Mouse (Mus musculus): ENCODE measurements at regions not wholly inside any gene's neighbourhood (a gene's known extent, or its start where the extent isn't known, plus 50 kb on each side); places are given as distances from the start of the nearest gene placed in this dataset.

DNA sequence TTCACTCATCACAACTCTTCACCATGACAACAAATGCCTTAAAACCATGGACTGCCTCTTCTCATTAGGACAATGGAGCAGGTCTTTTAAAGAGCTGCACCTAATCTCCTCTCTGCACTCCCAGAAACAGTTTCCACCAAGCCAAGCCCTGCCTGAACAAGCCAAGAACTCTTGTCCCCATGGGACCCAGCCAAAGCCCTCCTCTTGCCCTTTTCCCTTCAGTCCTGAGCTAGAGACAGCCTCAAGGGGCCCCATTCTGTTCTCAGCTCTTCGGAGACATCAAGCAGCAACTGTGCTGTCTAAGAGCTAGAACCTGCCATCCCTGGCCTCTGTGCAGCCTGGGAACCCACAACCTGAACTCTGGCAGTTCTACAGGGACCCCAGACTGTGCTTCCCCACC, 345.0 kb upstream of the Irak1bp1 start:
- Histone ChIP-seq H3K4me1 (no peaks in the 10 kb centered on the region), H3K4me3 (no peak overlapping the region), H3K9me3 (replicated peaks) (no peaks in the 10 kb centered on the region), H3K27me3 (replicated peaks) (no peaks in the 10 kb centered on the region), H3K4me2 (no peak overlapping the region), H3K9ac (no peak overlapping the region), H3K27ac (no peak overlapping the region), H3K36me3 (no peaks in the 10 kb centered on the region)
- 88% methylated on average over 1 of the region's 1 CpGs for WGBS (ENCODE audit: insufficient replicate concordance)
- no peak for ATAC-seq

DNA sequence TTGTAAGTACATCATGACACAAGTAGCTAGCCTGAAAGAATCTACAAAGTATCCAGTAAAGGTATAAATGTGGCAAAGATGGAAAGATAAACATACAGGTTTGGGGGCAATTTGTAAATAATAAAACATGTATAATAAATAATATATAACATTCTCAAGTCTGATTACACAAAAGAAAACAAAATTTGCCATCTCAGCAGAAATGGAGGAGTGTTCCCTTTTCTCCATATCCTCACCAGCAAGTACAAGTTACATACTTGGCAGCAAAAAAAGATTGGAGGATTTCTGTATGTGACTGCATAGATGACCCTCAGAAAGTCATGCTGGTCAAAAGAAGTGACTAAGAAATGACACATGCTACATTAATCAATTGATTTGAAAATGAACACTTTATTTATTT, 335.9 kb upstream of the Irak1bp1 start:
- H3K36me3 ChIP-seq = no peaks in the 10 kb centered on the region
- H3K9ac ChIP-seq = no peak overlapping the region
- no peaks in the 10 kb centered on the region for H3K4me1 ChIP-seq
- no peak overlapping the region for H3K4me3 ChIP-seq
- H3K27me3 ChIP-seq (replicated peaks) = no peaks in the 10 kb centered on the region
- ATAC-seq = no peak
- H3K9me3 ChIP-seq (replicated peaks) = no peaks in the 10 kb centered on the region
- no peak overlapping the region for H3K4me2 ChIP-seq
- no peak overlapping the region for H3K27ac ChIP-seq

- ATAC-seq = no peak
- 51% methylated on average over 2 of the region's 2 CpGs for WGBS (ENCODE audit: insufficient replicate concordance)
- Histone ChIP-seq H3K27ac (no peak overlapping the region), H3K36me3 (no peaks in the 10 kb centered on the region), H3K9ac (no peak overlapping the region), H3K4me2 (no peak overlapping the region), H3K9me3 (replicated peaks) (no peaks in the 10 kb centered on the region), H3K4me3 (no peak overlapping the region), H3K27me3 (replicated peaks) (no peaks in the 10 kb centered on the region), H3K4me1 (no peaks in the 10 kb centered on the region)
Observed at GRCm38 (mm10) chr9:82510014-82510413, 319.3 kb upstream of the Irak1bp1 start.

GRCm38 (mm10) chr9:82518993-82519392, 310.3 kb upstream of the Irak1bp1 start:
- 26% methylated on average over 1 of the region's 1 CpGs for WGBS (ENCODE audit: insufficient replicate concordance)
- no peaks in the 10 kb centered on the region for H3K9me3 ChIP-seq (replicated peaks)
- no peaks in the 10 kb centered on the region for H3K36me3 ChIP-seq
- H3K27ac ChIP-seq = no peak overlapping the region
- no peaks in the 10 kb centered on the region for H3K27me3 ChIP-seq (replicated peaks)
- H3K4me2 ChIP-seq = no peak overlapping the region
- H3K9ac ChIP-seq = no peak overlapping the region
- H3K4me3 ChIP-seq = no peak overlapping the region
- no peaks in the 10 kb centered on the region for H3K4me1 ChIP-seq
- ATAC-seq = no peak

DNA sequence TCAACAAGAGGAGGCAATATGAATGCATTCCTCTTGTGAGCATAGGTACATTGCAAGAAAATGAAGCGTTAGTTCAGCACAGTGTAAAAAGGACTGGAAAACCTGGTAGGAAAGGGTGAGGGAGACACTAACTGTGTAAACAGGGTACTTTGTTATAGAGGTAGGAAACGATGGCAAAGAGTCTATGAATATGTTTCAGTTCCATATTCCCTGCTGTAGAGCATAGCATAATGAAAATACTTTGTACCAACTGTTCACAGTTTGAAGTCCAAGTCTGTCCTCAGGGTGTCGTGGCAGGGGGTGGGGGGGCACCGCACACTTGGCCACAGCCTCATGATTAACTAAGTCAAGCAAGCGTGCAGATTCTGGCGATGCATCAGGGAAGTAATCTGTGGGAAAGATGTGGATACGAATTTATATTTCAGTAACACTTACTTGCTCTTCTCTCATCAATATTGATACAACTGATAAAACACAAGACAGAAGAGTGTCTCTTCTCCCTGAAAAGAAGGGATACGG, 301.4 kb upstream of the Irak1bp1 start:
- Histone ChIP-seq H3K9me3 (replicated peaks) (no peaks in the 10 kb centered on the region), H3K4me3 (no peak overlapping the region), H3K36me3 (no peaks in the 10 kb centered on the region), H3K4me2 (no peak overlapping the region), H3K27me3 (replicated peaks) (no peaks in the 10 kb centered on the region), H3K4me1 (no peaks in the 10 kb centered on the region), H3K9ac (no peak overlapping the region), H3K27ac (no peak overlapping the region)
- ATAC-seq = no peak
- WGBS (ENCODE audit: insufficient replicate concordance) = 62% methylated on average over 8 of the region's 8 CpGs

DNA sequence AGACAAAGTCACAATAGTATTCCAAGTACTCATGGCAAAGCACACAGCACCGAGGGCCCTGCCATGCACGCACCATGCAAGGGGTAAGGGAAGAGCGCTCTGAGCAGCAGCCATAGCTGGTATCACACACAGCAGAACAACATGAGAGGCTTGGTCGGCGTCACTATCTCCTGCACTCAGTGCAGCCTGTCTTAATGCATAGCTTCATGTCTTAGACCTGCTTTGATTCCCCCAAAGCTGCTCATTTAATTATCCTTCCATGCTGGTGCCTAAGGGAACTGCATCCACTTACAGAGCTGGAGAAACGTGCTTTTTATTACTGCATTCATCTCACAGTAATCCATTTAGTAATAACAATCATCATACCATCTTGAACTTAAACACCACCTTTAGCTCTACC, 276.6 kb upstream of the Irak1bp1 start:
- no peak overlapping the region for H3K4me2 ChIP-seq
- H3K4me3 ChIP-seq = no peak overlapping the region
- no peak overlapping the region for H3K27ac ChIP-seq
- 68% methylated on average over 6 of the region's 6 CpGs for whole genome bisulfite sequencing (ENCODE audit: insufficient replicate concordance)
- H3K36me3 ChIP-seq = no peaks in the 10 kb centered on the region
- no peaks in the 10 kb centered on the region for H3K27me3 ChIP-seq (replicated peaks)
- no peaks in the 10 kb centered on the region for H3K4me1 ChIP-seq
- ATAC-seq = no peak
- no peaks in the 10 kb centered on the region for H3K9me3 ChIP-seq (replicated peaks)
- H3K9ac ChIP-seq = no peak overlapping the region

GRCm38 (mm10) chr9:82553213-82553612, 276.1 kb upstream of the Irak1bp1 start:
- ATAC-seq = no peak
- H3K36me3 ChIP-seq = no peaks in the 10 kb centered on the region
- H3K4me1 ChIP-seq = no peaks in the 10 kb centered on the region
- no peaks in the 10 kb centered on the region for H3K9me3 ChIP-seq (replicated peaks)
- H3K27ac ChIP-seq = no peak overlapping the region
- WGBS (ENCODE audit: insufficient replicate concordance) = 81% methylated on average over 3 of the region's 3 CpGs
- H3K4me2 ChIP-seq = no peak overlapping the region
- H3K9ac ChIP-seq = no peak overlapping the region
- no peak overlapping the region for H3K4me3 ChIP-seq
- H3K27me3 ChIP-seq (replicated peaks) = no peaks in the 10 kb centered on the region

DNA sequence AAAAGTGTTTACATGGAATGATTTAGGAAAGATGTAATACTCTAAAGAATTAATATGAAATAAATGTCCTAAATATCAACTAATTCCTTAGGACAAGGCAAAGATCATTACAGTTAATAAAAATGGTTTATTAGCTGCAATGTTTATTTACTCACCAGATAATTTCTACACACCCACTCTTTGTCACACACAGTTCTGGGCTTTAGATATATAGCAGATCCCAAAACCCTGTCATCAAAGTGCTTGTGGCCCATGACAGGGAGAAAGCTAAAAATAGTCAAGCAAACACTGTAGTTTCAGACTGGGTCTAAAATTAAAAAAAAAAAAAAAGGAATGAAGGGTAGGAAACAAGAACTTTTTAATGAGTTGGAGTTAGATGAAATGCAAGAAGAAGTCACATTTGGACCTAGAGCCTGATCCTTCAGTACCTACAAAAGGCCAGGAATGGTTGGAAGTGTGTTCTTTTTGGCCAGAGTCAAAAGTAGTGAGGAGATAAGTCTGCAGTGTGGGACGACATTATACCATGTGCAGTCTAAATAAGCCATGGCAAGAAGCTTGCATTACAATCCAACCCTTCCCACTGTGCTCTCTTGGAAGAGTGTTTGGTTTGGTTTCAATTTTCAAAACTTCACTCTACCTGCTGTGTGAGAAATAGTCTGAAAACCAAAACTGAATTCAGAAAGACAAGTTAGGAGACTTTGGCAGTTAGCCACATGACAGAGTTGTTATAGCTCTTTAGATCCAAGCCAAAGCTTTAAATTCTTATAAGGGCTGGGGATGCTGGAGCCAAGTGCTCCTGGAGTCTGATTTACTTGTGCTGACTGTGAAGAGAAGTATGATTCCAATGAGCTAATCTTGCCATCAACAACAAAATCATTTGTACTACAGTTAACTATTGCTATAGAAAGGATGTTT, 266.5 kb upstream of the Irak1bp1 start:
- no peaks in the 10 kb centered on the region for H3K36me3 ChIP-seq
- H3K27ac ChIP-seq = no peak overlapping the region
- no peak for ATAC-seq
- no peak overlapping the region for H3K4me2 ChIP-seq
- no peaks in the 10 kb centered on the region for H3K27me3 ChIP-seq (replicated peaks)
- H3K9ac ChIP-seq = no peak overlapping the region
- H3K9me3 ChIP-seq (replicated peaks) = no peaks in the 10 kb centered on the region
- no peaks in the 10 kb centered on the region for H3K4me1 ChIP-seq
- no peak overlapping the region for H3K4me3 ChIP-seq
- 37% methylated on average over 1 of the region's 1 CpGs for WGBS (ENCODE audit: insufficient replicate concordance)

DNA sequence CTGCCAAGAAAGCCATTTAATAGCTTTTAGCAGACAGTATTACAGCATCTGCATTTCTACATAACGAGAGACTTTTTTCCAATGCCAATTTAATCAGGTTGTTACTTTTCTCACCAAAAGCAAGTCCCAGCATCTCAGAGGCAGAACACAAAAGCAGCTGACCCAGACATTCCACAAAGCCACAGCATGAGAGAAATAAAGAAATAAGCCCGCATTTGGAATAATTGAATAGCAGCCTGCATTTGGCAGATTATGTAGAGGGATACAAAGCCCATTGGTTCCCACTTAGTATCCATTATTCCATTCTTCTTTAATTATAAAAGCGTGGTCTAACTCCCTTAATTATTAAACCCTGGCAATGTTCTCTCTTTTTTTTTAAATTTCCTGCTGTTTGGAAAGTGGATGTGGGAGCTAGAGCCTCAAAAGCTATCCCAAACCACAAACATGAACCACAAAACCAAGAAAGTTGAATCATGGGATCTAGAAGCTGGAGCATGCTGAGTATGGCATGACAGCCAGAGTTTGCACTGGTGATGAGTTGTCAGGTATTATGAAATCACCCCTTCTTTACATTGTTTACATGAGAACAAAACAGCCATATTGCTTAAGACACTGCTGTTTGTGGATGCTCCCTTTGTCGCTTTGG, 247.8 kb upstream of the Irak1bp1 start:
- ATAC-seq = no peak
- H3K4me2 ChIP-seq = no peak overlapping the region
- no peak overlapping the region for H3K9ac ChIP-seq
- H3K36me3 ChIP-seq = no peaks in the 10 kb centered on the region
- H3K4me3 ChIP-seq = no peak overlapping the region
- no peaks in the 10 kb centered on the region for H3K27me3 ChIP-seq (replicated peaks)
- no peaks in the 10 kb centered on the region for H3K9me3 ChIP-seq (replicated peaks)
- H3K4me1 ChIP-seq = no peaks in the 10 kb centered on the region
- no peak overlapping the region for H3K27ac ChIP-seq
- WGBS (ENCODE audit: insufficient replicate concordance) = 50% methylated on average over 4 of the region's 4 CpGs

DNA sequence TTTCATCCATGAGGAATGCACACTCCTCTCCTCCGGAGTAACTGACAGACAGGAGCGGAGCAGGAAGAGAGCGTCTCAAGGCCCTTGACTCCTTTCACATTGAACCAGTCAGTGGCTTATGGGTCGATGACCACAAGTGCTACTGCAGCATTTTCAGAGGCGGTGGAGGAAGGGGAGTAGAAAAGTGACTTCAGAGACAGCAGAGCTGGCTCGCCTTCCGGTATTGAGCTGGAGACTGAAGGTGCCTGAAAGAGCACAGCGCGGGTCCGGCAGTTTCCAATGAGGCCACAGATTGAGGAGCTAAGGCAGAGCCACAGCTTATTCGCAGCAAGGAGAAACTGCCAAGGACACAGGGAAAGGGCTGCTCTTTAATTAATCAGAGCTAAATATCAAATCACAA, 220.2 kb upstream of the Irak1bp1 start:
- Histone ChIP-seq H3K27me3 (replicated peaks) (no peaks in the 10 kb centered on the region), H3K4me3 (no peak overlapping the region), H3K4me1 (no peaks in the 10 kb centered on the region), H3K36me3 (no peaks in the 10 kb centered on the region), H3K27ac (no peak overlapping the region), H3K9me3 (replicated peaks) (peaks cover 5% of the 10 kb centered on the region; the same call in 1 of the 2 replicates), H3K9ac (no peak overlapping the region), H3K4me2 (no peak overlapping the region)
- WGBS (ENCODE audit: insufficient replicate concordance) = 58% methylated on average over 11 of the region's 11 CpGs
- no peak for ATAC-seq

- H3K36me3 ChIP-seq = no peaks in the 10 kb centered on the region
- no peak for ATAC-seq
- H3K27ac ChIP-seq = no peak overlapping the region
- no peaks in the 10 kb centered on the region for H3K4me1 ChIP-seq
- H3K9me3 ChIP-seq (replicated peaks) = peaks cover 5% of the 10 kb centered on the region; the same call in 1 of the 2 replicates
- H3K9ac ChIP-seq = no peak overlapping the region
- WGBS (ENCODE audit: insufficient replicate concordance) = 70% methylated on average over 4 of the region's 4 CpGs
- no peak overlapping the region for H3K4me3 ChIP-seq
- H3K27me3 ChIP-seq (replicated peaks) = no peaks in the 10 kb centered on the region
- H3K4me2 ChIP-seq = no peak overlapping the region
Observed at GRCm38 (mm10) chr9:82609946-82610345, 219.4 kb upstream of the Irak1bp1 start.

DNA sequence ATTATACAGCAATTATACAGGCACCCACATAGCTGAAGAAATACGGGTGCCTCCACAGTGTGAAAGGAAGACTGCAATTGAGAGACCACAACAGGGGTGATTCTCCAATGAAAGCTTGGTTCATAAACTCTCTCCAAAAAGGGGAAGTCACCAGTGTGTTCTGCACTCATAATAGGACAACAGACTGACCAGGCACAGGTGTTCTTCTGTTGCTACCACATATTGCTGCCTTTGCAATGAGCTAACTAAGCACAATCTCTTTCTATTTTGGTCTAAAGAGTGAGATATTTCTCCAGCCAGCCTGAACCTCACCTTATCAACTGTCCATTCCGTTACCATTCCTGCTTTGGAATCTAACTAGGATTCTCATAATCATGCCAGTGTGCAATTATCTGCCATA, 216.8 kb upstream of the Irak1bp1 start:
- H3K4me1 ChIP-seq = no peaks in the 10 kb centered on the region

More for the DNA sequence above, 216.8 kb upstream of the Irak1bp1 start:
- Histone ChIP-seq H3K4me3 (no peak overlapping the region), H3K9me3 (replicated peaks) (peaks cover 5% of the 10 kb centered on the region; the same call in 1 of the 2 replicates), H3K27me3 (replicated peaks) (no peaks in the 10 kb centered on the region), H3K36me3 (no peaks in the 10 kb centered on the region), H3K4me2 (no peak overlapping the region), H3K27ac (no peak overlapping the region), H3K9ac (no peak overlapping the region)
- ATAC-seq = no peak
- 58% methylated on average over 2 of the region's 2 CpGs for WGBS (ENCODE audit: insufficient replicate concordance)
